Mouse (Mus musculus): ENCODE results near the gene Zdhhc5.

DNA sequence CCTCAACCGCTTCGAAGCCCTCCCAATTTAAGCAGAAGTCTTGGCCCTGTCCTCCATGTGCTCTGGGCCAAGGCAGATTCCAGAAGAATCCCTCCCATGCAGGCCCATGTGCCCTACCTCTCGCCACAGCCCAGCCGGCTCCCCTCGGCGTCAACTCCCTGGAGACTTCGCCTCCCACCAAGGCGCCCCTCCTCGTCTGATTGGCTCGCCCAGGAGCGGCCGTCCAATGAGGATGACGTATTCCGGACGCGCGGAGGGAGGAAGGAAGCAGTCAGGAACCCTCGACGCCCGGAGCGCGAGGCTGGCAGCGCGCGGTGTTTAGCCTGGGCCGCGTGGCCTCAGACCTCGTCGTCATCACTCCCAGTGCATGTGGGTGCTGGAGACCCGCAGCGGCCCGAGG is 56.2 kb downstream of the Zdhhc5 start, which contains the start of gene Btbd18:
- TF ChIP-seq GATA1 (IDR thresholded peaks at IDR 0.05; ENCODE audit: low read length) (no peak), TAL1 (IDR thresholded peaks at IDR 0.05; ENCODE audit: low read length) (no peak)

Data from erythroblast, embryonic 14.5 days (primary cell).